Mouse (Mus musculus): ENCODE data around the gene Iqcc. TPM values are rescaled to one million over a fixed set of nuclear protein-coding genes. Genes with fewer than 3 reads are reported as not detected.
A peak's percentile ranks its signal among the peaks of the same experiment; 100 is the strongest.

Gene Iqcc
- 21.3 and 23.9 TPM in 2 replicates for polyA plus RNA-seq (2014; fragmentation: Nextera tagmentation; extraction: Ambion mirVana)

DNA sequence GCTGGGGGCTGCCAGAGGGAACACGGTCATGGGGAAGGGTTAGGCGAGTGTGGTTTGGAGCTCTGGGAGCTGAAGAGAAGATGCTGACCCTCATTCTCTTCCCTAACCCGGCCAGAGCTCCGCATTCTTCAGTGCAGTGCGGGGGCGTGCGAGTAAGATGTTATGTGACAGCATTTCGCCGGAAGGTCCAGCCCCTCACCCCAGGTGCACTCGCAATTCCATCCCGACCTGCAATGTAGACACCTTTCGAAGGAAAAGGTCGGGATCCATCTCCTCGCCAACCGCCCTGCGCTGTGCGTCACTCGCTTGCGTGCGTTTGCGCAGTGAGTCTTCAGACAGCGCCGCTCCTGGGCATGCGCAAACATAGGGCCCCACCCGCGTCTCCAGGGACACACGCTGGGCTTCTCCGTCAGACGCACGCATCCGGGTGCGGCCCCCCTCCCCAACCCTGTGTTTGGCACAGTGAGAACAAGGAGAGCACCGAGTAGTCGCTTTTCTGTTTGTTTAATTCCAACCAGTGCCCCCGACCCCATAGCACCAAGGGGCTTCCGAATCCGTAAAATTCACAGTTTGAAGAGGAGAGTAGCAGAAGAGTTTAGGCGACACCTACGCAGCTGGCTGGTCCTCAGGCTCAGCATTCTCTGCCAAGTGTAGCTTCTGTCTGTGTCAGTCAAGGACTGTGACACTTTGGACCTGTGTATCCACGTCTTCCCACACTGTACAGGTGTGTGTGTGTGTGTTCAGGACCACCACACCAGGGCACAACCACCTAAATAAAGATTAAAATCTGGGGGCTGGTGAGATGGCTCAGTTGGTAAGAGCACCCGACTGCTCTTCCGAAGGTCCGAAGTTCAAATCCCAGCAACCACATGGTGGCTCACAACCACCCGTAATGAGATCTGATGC lies at the start of gene Iqcc:
Iqcc (minus strand) TSS at position 314 of the 906 bp plus-strand sequence.
- Histone ChIP-seq H3K4me1 (ENCODE audit: control insufficient read depth, insufficient read depth, low read length) (peaks cover 16% of the 10 kb centered on the region), H3K27me3 (ENCODE audit: control insufficient read depth, insufficient read depth, low read length) (no peaks in the 10 kb centered on the region), H3K36me3 (ENCODE audit: control insufficient read depth, insufficient read depth, low read length) (no peaks in the 10 kb centered on the region), H3K4me3 (ENCODE audit: low read depth, low read length) (peak within 1 kb of the TSS; percentile 47), H3K27ac (ENCODE audit: low read depth, low read length) (peak within 1 kb of the TSS; percentile 71; the same call in 1 of the 2 replicates), H3K4me2 (peak within 1 kb of the TSS; percentile 62), H3K9me3 (ENCODE audit: control insufficient read depth, low read length) (no peaks in the 10 kb centered on the region), H3K9ac (ENCODE audit: low read length) (peak within 1 kb of the TSS; percentile 67)
- peak; percentile 90 for ATAC-seq (ENCODE audit: low FRiP score)
- peak; percentile 99 for DNase-seq (ENCODE audit: low spot score, missing footprints)
- 4% methylated on average over 43 of the region's 44 CpGs for WGBS

DNA sequence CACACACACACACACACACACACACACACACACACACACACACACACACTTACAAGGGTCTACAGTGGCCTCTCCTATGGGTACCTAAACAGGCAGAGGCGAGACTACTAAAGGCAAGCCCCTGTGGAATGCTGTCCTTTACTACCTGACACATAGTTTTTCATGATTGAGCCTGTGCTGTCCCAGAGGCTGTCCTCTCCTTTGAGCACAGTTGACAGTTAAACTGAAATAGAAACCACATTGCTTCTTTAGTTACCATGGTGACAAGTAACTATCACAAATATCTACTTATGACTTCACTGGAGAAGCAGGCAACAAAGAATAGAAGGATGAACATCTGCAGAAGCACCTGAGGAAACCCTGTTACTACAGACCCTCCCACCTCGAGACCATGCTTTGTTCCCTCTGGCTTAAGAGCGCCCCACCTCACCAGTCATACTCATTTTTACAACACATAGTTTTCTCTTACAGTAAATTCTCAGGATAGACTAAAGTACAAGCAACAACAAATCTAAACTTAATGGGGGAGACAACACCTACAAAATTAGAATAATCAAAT lies 43.4 kb upstream of the Iqcc start:
- Histone ChIP-seq H3K27me3 (ENCODE audit: control insufficient read depth, insufficient read depth, low read length) (no peaks in the 10 kb centered on the region), H3K4me2 (no peak overlapping the region), H3K4me1 (ENCODE audit: control insufficient read depth, insufficient read depth, low read length) (no peaks in the 10 kb centered on the region), H3K9me3 (ENCODE audit: control insufficient read depth, low read length) (no peaks in the 10 kb centered on the region), H3K36me3 (ENCODE audit: control insufficient read depth, insufficient read depth, low read length) (peaks cover 9% of the 10 kb centered on the region; the same call in 1 of the 2 replicates), H3K9ac (ENCODE audit: low read length) (no peak overlapping the region), H3K27ac (ENCODE audit: low read depth, low read length) (no peak overlapping the region), H3K4me3 (ENCODE audit: low read depth, low read length) (no peak overlapping the region)
- no peak for ATAC-seq (ENCODE audit: low FRiP score)
- DNase-seq (ENCODE audit: low spot score, missing footprints), result no peak
- 88% methylated on average over 3 of the region's 3 CpGs for WGBS

GRCm38 (mm10) chr4:129661584-129661983 lies 42.7 kb upstream of the Iqcc start:
- H3K27ac ChIP-seq (ENCODE audit: low read depth, low read length), result no peak overlapping the region
- no peaks in the 10 kb centered on the region for H3K9me3 ChIP-seq (ENCODE audit: control insufficient read depth, low read length)
- no peak overlapping the region for H3K4me2 ChIP-seq
- ATAC-seq (ENCODE audit: low FRiP score), result no peak
- 96% methylated on average over 3 of the region's 3 CpGs for WGBS
- DNase-seq (ENCODE audit: low spot score, missing footprints), result no peak
- H3K9ac ChIP-seq (ENCODE audit: low read length), result no peak overlapping the region
- peaks cover 9% of the 10 kb centered on the region; the same call in 1 of the 2 replicates for H3K36me3 ChIP-seq (ENCODE audit: control insufficient read depth, insufficient read depth, low read length)
- H3K4me3 ChIP-seq (ENCODE audit: low read depth, low read length), result no peak overlapping the region
- no peaks in the 10 kb centered on the region for H3K27me3 ChIP-seq (ENCODE audit: control insufficient read depth, insufficient read depth, low read length)
- no peaks in the 10 kb centered on the region for H3K4me1 ChIP-seq (ENCODE audit: control insufficient read depth, insufficient read depth, low read length)

GRCm38 (mm10) chr4:129654770-129655169 lies 35.9 kb upstream of the Iqcc start:
- 90% methylated on average over 14 of the region's 14 CpGs for WGBS
- H3K4me2 ChIP-seq, result no peak overlapping the region
- H3K27ac ChIP-seq (ENCODE audit: low read depth, low read length), result no peak overlapping the region
- peaks cover 29% of the 10 kb centered on the region for H3K36me3 ChIP-seq (ENCODE audit: control insufficient read depth, insufficient read depth, low read length)
- no peak for DNase-seq (ENCODE audit: low spot score, missing footprints)
- no peaks in the 10 kb centered on the region for H3K27me3 ChIP-seq (ENCODE audit: control insufficient read depth, insufficient read depth, low read length)
- H3K4me1 ChIP-seq (ENCODE audit: control insufficient read depth, insufficient read depth, low read length), result no peaks in the 10 kb centered on the region
- no peak overlapping the region for H3K9ac ChIP-seq (ENCODE audit: low read length)
- ATAC-seq (ENCODE audit: low FRiP score), result no peak
- no peaks in the 10 kb centered on the region for H3K9me3 ChIP-seq (ENCODE audit: control insufficient read depth, low read length)
- no peak overlapping the region for H3K4me3 ChIP-seq (ENCODE audit: low read depth, low read length)

DNA sequence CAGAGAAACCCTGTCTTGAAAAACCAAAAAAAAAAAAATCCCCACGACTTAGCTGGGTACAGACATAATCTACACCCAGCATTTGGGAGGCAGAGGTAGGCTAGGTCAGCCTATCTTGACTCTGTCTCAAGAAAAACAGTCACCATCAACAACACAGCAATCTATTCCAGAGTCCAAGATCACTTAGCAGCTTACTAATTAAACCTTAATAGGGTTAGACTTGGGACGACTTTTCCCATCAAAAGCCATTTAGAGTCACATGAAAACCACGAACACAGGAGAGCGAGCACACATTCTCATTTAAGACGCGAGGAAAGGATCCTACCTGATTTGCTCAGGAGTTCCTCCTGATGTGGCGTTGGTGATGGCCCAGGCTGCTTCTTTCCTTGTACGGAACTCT lies 31.5 kb upstream of the Iqcc start:
- Histone ChIP-seq H3K27me3 (ENCODE audit: control insufficient read depth, insufficient read depth, low read length) (no peaks in the 10 kb centered on the region), H3K27ac (ENCODE audit: low read depth, low read length) (no peak overlapping the region), H3K9ac (ENCODE audit: low read length) (no peak overlapping the region), H3K36me3 (ENCODE audit: control insufficient read depth, insufficient read depth, low read length) (peaks cover 41% of the 10 kb centered on the region), H3K4me1 (ENCODE audit: control insufficient read depth, insufficient read depth, low read length) (no peaks in the 10 kb centered on the region), H3K4me3 (ENCODE audit: low read depth, low read length) (no peak overlapping the region), H3K4me2 (no peak overlapping the region), H3K9me3 (ENCODE audit: control insufficient read depth, low read length) (no peaks in the 10 kb centered on the region)
- WGBS, result 98% methylated on average over 8 of the region's 8 CpGs
- DNase-seq (ENCODE audit: low spot score, missing footprints) (no peak), ATAC-seq (ENCODE audit: low FRiP score) (no peak)

GRCm38 (mm10) chr4:129648656-129649055 lies 29.8 kb upstream of the Iqcc start:
- Histone ChIP-seq H3K36me3 (ENCODE audit: control insufficient read depth, insufficient read depth, low read length) (peaks cover 38% of the 10 kb centered on the region), H3K4me1 (ENCODE audit: control insufficient read depth, insufficient read depth, low read length) (no peaks in the 10 kb centered on the region), H3K4me3 (ENCODE audit: low read depth, low read length) (no peak overlapping the region), H3K9me3 (ENCODE audit: control insufficient read depth, low read length) (no peaks in the 10 kb centered on the region), H3K4me2 (no peak overlapping the region), H3K27me3 (ENCODE audit: control insufficient read depth, insufficient read depth, low read length) (no peaks in the 10 kb centered on the region), H3K9ac (ENCODE audit: low read length) (no peak overlapping the region), H3K27ac (ENCODE audit: low read depth, low read length) (no peak overlapping the region)
- DNase-seq (ENCODE audit: low spot score, missing footprints) (no peak), ATAC-seq (ENCODE audit: low FRiP score) (no peak)
- 79% methylated on average over 1 of the region's 1 CpGs for WGBS

DNA sequence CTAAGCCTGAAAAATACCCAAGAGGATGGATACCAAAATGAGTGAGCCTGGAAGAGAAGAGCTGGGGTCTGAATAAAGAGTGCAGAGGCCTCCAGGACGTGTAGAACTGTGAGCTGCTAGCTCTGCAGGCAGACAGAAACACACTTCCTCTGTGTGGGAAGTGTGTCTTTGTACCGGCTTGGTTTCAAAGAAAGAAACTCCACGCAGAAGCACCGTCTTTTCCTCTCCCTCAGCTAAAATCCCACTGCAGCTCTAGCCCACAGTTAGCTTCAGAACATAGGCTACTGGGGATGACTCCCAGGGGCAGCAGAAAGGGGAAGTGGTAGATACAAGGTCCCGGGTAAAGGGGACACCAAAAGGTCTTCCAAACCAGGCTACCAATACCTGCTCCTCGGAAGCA lies 26.3 kb upstream of the Iqcc start:
- Histone ChIP-seq H3K4me2 (no peak overlapping the region), H3K4me1 (ENCODE audit: control insufficient read depth, insufficient read depth, low read length) (no peaks in the 10 kb centered on the region), H3K36me3 (ENCODE audit: control insufficient read depth, insufficient read depth, low read length) (peaks cover 19% of the 10 kb centered on the region)

GRCm38 (mm10) chr4:129641756-129642155 lies 22.9 kb upstream of the Iqcc start:
- DNase-seq (ENCODE audit: low spot score, missing footprints) (no peak), ATAC-seq (ENCODE audit: low FRiP score) (no peak)
- Histone ChIP-seq H3K4me1 (ENCODE audit: control insufficient read depth, insufficient read depth, low read length) (peaks cover 12% of the 10 kb centered on the region), H3K9me3 (ENCODE audit: control insufficient read depth, low read length) (no peaks in the 10 kb centered on the region), H3K27me3 (ENCODE audit: control insufficient read depth, insufficient read depth, low read length) (no peaks in the 10 kb centered on the region), H3K9ac (ENCODE audit: low read length) (no peak overlapping the region), H3K4me3 (ENCODE audit: low read depth, low read length) (no peak overlapping the region), H3K36me3 (ENCODE audit: control insufficient read depth, insufficient read depth, low read length) (peaks cover 12% of the 10 kb centered on the region), H3K4me2 (no peak overlapping the region), H3K27ac (ENCODE audit: low read depth, low read length) (no peak overlapping the region)
- WGBS, result 54% methylated on average over 5 of the region's 5 CpGs

More for the DNA sequence above, 26.3 kb upstream of the Iqcc start:
- DNase-seq (ENCODE audit: low spot score, missing footprints) (peak; percentile 39), ATAC-seq (ENCODE audit: low FRiP score) (no peak)
- 87% methylated on average over 6 of the region's 6 CpGs for WGBS
- H3K9ac ChIP-seq (ENCODE audit: low read length), result no peak overlapping the region; the same call in 1 of the 2 replicates
- no peak overlapping the region for H3K27ac ChIP-seq (ENCODE audit: low read depth, low read length)
- no peak overlapping the region for H3K4me3 ChIP-seq (ENCODE audit: low read depth, low read length)
- no peaks in the 10 kb centered on the region for H3K27me3 ChIP-seq (ENCODE audit: control insufficient read depth, insufficient read depth, low read length)
- no peaks in the 10 kb centered on the region for H3K9me3 ChIP-seq (ENCODE audit: control insufficient read depth, low read length)

Measured in midbrain, embryonic 11.5 days (tissue).